Mouse (Mus musculus) thymus, adult 2 months (tissue): ENCODE results near the gene Kcnq1. TPM values are rescaled to one million over a fixed set of nuclear protein-coding genes. Genes with fewer than 3 reads are reported as not detected.

Experiments
- DNase-seq: peaks from one replicate; pipeline ENCODE4 v3.0.0; 2021
- H3K27ac ChIP-seq: fragments of 200-500 bp; 2 replicates; pipeline ENCODE4 v1.5.1; 2012; ENCODE audit warnings: low read length, control low read depth; ENCODE audit not compliant: control insufficient read depth, insufficient read depth
- H3K27me3 ChIP-seq: fragments of 200-500 bp; 2 replicates; pipeline ENCODE4 v1.6.1; 2012; ENCODE audit warnings: mild to moderate bottlenecking, low read length, moderate library complexity, mixed read lengths; ENCODE audit not compliant: control insufficient read depth, insufficient read depth
- H3K36me3 ChIP-seq: fragments of 200-500 bp; 2 replicates; pipeline ENCODE4 v1.6.1; 2012; ENCODE audit warnings: mild to moderate bottlenecking, low read length, moderate library complexity; ENCODE audit not compliant: control insufficient read depth, insufficient read depth
- H3K4me1 ChIP-seq: fragments of 200-500 bp; replicated peaks from 2 replicates; pipeline ENCODE4 v1.6.1; 2012; ENCODE audit warnings: low read length; ENCODE audit not compliant: control insufficient read depth, insufficient read depth
- H3K4me3 ChIP-seq: fragments of 200-500 bp; 2 replicates; pipeline ENCODE4 v1.5.1; 2012; ENCODE audit warnings: mild to moderate bottlenecking, low read length, control low read depth, moderate library complexity; ENCODE audit not compliant: control insufficient read depth, insufficient read depth
- CTCF ChIP-seq: fragments of 200-500 bp; IDR thresholded peaks from 2 replicates; pipeline ENCODE4 v1.5.1; 2012; ENCODE audit warnings: mild to moderate bottlenecking, control low read depth, low read length, moderate library complexity, borderline replicate concordance; ENCODE audit not compliant: control insufficient read depth, poor library complexity, insufficient read depth; ENCODE audit errors: extremely low read depth
- POLR2A ChIP-seq: fragments of 200-500 bp; IDR thresholded peaks from 2 replicates; pipeline ENCODE4 v1.6.1; 2012; ENCODE audit warnings: mild to moderate bottlenecking, low read length, control low read depth, moderate library complexity; ENCODE audit not compliant: control insufficient read depth, poor library complexity, insufficient read depth; ENCODE audit errors: extremely low read depth
- WGBS: fragments of 180-500 bp; shearing (Covaris S2); methylation state at CpG from one replicate; pipeline ENCODE4 v1.1.7; 2018; 5-methylcytosine and 5-hydroxymethylcytosine counted together
- polyA plus RNA-seq: library from polyadenylated mRNA; depleted of rRNA; stranded (reverse); fragments of >200 nt; gene quantifications from 2 replicates; pipeline ENCODE4 v1.2.3, GENCODE M21; 2012

The Kcnq1 gene
- polyA plus RNA-seq, 1 experiment: 4.6 TPM

DNA sequence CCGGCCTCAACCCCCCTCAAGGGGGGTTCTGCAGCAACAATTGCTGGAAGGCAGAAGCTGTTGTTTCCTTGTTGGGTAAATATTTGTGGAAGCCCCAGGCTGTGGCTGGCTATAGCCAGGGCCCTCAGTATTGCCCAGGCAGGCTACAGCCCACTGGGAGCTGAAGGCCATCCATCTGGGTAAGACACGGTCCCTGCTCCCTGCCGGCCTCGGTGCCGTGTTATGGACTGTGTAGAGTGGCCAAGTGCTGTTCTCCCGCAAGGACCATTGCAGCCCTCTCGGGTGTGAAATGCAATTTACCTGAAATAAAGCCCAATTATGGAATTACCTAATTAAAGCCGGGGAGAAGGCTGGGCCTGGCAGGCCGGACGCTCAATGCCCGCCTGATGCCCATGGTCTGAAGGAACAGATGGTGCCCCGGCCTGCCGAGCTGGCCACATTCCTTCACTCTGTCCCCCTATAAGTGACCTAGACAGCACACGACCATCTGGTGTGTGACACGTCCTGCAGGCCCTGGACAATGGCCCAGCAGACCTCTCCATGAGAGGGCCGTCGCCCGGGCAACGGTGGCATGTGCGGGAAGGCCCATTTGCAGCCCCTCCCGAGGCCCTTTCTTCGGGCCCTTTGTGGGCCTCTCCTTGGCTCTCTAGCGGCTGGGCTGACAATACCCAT lies 322.1 kb downstream of the Kcnq1 start:
- Histone ChIP-seq H3K27ac (no peak overlapping the region), H3K4me1 (no peaks in the 10 kb centered on the region), H3K27me3 (no peaks in the 10 kb centered on the region), H3K36me3 (no peaks in the 10 kb centered on the region), H3K4me3 (no peak overlapping the region)
- no peak for DNase-seq
- no peak for TF ChIP-seq POLR2A
- no peak for TF ChIP-seq CTCF
- WGBS: 91% methylated on average over 23 of the region's 23 CpGs

DNA sequence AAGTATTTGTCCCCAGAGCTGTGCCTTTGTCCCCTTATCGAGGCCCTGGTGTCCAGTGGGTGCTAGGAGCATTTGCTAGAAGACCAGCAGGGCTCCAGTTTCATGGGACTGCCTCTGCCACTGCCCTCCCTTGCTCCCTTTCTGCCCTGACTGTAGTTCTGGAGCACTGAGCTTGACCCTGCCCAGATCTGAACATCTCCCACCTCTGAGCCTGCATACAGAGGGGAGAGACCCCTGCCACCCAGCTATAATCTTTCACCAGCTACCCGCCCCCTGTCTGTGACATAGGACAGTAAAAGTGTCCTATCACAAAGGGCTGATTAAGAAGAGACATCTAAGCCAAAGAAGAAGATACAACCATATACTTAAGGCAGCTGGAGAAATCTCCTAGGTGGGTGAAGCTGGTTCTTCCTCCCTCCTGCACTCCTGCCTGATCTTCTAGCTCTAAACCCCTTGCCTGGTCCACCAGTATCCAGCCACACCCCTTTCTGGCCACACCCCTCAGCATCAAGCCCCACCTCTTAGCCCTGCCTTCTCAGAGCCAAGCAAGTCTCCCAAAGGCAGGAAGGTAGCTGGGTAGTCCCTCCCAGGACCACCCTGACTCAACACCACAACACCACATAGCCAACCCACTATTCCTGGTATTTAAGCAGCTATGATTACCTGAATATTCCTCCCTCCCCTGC lies 322.8 kb downstream of the Kcnq1 start:
- TF ChIP-seq POLR2A (no peak), CTCF (no peak)
- Histone ChIP-seq H3K27me3 (no peaks in the 10 kb centered on the region), H3K36me3 (no peaks in the 10 kb centered on the region), H3K4me3 (no peak overlapping the region), H3K27ac (no peak overlapping the region), H3K4me1 (no peaks in the 10 kb centered on the region)
- no peak for DNase-seq
- 82% methylated on average over 2 of the region's 2 CpGs for WGBS

DNA sequence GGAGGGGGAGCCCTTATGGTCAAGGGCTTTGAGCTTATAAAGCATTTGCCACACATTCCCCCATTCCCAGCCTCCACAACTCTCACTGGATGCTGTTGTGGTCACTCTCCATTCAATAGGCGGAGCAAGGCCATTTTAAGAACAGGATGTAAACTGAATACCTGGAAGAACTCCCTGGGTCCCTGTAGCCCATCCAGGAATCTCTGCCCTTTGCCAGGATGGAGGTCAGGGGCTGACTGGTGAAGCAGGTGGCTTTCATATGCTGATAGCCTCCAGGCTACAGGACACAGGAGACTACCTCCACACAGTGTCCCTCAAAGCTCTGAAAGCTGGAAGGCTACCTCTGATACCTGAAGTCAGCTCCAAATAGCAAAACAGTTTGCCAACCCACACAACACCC lies 326.5 kb downstream of the Kcnq1 start:
- H3K27ac ChIP-seq: no peak overlapping the region
- no peaks in the 10 kb centered on the region for H3K4me1 ChIP-seq
- peaks cover 1% of the 10 kb centered on the region; the same call in 1 of the 2 replicates for H3K27me3 ChIP-seq
- TF ChIP-seq CTCF (no peak), POLR2A (no peak)
- DNase-seq: no peak
- no peaks in the 10 kb centered on the region for H3K36me3 ChIP-seq
- 97% methylated on average over 1 of the region's 1 CpGs for WGBS
- no peak overlapping the region for H3K4me3 ChIP-seq

DNA sequence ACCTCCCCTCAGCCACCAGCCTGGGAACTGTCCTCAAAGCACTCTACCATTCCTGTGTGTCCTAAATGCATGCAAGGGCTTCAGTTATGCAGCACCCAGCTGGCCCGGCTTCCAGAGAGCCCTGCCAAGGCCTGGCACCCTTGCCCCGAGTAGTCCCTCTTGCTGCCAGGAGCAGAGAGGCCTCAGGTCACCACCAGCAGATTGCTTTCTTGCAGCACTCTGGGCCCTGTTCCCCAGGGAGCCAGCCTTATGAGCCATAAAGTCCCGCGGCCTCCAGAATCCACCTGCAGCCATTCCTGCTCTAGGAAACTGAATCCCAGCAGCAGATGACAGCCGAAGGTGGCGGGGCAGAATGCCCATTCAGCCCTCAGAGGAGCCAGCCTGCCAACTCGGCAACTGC lies 327.2 kb downstream of the Kcnq1 start:
- no peak overlapping the region for H3K27ac ChIP-seq
- no peak for DNase-seq
- H3K4me1 ChIP-seq: no peaks in the 10 kb centered on the region
- H3K27me3 ChIP-seq: peaks cover 4% of the 10 kb centered on the region; the same call in 1 of the 2 replicates
- WGBS: 96% methylated on average over 7 of the region's 7 CpGs
- no peaks in the 10 kb centered on the region for H3K36me3 ChIP-seq
- H3K4me3 ChIP-seq: no peak overlapping the region
- no peak for TF ChIP-seq CTCF
- no peak for TF ChIP-seq POLR2A

DNA sequence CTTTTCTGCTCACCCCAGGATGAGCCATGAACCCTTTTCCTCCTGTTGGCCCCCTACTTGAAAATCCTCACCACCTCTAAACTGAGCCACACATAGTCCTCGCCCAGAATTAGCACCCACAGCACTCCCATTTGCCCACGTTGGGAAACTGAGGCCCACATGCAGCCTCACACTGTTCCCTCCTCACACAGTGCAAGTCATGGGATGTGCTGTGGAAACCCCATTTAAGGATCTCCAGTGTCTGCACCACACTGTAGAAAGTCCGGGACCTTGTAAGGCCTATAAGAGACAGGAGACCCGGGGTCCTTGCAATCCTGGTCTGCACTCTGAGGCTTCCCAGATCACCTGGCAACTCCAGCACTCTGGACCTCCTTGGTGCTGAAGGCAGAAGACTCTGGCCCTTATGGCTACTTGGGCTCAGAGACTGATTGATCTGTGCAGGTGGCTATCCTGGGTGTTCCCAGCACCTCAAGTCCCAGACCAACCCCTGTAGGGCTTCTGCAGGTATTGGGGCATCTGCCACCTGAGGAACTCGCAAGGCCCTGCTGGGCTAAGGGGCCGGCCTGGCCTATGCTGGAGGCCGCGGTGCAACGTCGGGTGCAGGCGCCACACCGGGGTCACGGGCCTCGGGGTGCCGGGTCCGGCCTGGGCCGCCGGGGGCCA lies 331.2 kb downstream of the Kcnq1 start:
- peaks cover 4% of the 10 kb centered on the region; the same call in 1 of the 2 replicates for H3K27me3 ChIP-seq
- TF ChIP-seq CTCF: no peak
- TF ChIP-seq POLR2A: no peak
- H3K36me3 ChIP-seq: no peaks in the 10 kb centered on the region
- H3K27ac ChIP-seq: no peak overlapping the region
- no peaks in the 10 kb centered on the region for H3K4me1 ChIP-seq
- no peak overlapping the region for H3K4me3 ChIP-seq
- WGBS: 54% methylated on average over 18 of the region's 18 CpGs
- no peak for DNase-seq

DNA sequence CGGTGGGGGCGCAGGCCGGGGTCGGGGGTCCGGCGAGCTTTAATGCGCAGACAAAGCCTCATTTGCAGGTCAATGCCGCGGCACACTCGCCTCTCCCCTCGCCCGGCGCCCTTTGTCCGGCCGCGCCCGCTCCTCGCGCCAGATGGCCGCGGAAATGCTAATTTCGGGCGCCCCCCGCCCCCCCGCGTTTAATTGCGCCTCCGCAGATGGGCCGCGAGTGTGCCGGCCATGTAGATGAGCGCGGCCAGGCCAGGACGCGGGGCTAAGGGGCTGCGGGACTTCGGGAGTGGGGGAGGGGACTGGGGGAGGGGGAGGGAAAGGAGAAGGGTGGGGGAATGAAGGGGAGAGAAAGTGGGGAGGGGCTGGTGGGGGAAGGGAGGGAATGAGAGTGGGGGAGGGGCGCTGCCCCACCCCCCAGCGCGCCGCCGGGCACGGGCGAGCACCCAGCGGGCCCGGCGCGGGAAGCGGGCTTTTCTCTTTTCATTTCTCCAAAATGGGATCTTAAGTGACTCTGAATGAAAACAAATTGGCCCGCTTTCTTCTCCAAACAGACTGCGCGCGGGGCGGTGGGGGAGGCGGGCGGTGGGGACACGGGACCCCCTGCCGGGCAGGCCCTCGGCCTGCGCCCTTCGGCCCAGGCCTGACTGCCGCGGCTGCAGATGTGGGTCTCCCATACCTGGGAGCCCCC lies 331.9 kb downstream of the Kcnq1 start:
- no peak for TF ChIP-seq CTCF
- no peak for TF ChIP-seq POLR2A
- Histone ChIP-seq H3K36me3 (no peaks in the 10 kb centered on the region), H3K4me3 (no peak overlapping the region), H3K27ac (no peak overlapping the region), H3K4me1 (no peaks in the 10 kb centered on the region), H3K27me3 (peaks cover 4% of the 10 kb centered on the region; the same call in 1 of the 2 replicates)
- 22% methylated on average over 59 of the region's 63 CpGs for WGBS
- no peak for DNase-seq
